Mouse (Mus musculus) kidney, adult 11 months (tissue): ENCODE results near the gene Slc10a4.

Experiments
- DNase-seq: peaks from one replicate; pipeline ENCODE4 v3.0.0; 2022

Gene Slc10a4

GRCm38 (mm10) chr5:73023801-73024200 is 17.1 kb downstream of the Slc10a4 start:
- no peak for DNase-seq

- DNase-seq = no peak
Measured at GRCm38 (mm10) chr5:73028646-73029045, 22.0 kb downstream of the Slc10a4 start.

DNA sequence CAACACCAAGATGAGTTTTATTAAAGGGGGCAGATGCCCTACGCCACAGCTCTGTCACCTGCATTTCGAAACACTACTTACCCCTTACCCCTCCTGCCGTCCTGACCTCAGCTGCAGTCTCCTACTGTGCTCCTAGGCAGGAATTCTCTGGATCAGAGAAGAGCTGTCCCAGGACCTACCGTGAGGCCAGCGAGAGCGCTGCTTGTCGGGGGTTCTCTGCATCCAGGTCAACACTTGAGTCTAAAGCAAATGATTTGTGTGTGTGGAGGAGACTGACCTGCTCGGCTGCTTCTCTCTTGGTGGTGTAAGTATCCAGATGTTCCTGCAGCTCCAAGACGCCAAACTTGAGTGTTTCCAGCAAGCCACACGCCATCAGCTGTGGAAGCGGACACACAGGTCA is 25.8 kb downstream of the Slc10a4 start:
- no peak for DNase-seq

- DNase-seq = no peak
Measured at GRCm38 (mm10) chr5:73044055-73044454, 37.4 kb downstream of the Slc10a4 start.

- DNase-seq = no peak
Measured at GRCm38 (mm10) chr5:73047651-73048245, 41.1 kb downstream of the Slc10a4 start.

- DNase-seq = no peak
Measured at GRCm38 (mm10) chr5:73053933-73054332, 47.2 kb downstream of the Slc10a4 start.

DNA sequence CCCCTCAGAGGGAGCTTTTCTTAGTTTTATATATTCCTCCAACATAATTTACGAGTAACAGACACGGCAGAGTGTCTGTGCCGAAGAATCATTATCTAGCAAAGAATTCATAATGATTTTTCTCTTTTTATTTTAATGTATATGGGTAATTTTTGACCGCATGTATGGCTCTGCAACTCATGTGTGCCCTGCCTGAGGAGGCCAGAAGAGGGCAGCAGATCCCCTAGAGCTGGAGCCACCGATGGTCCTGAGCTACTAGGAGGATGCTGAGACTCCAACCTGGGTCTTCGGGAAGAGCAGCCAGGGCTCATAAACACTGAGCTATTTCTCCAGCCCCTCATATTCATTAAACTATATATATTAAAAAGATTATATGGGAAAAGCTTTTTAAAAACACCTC is 49.8 kb downstream of the Slc10a4 start:
- DNase-seq = no peak

DNA sequence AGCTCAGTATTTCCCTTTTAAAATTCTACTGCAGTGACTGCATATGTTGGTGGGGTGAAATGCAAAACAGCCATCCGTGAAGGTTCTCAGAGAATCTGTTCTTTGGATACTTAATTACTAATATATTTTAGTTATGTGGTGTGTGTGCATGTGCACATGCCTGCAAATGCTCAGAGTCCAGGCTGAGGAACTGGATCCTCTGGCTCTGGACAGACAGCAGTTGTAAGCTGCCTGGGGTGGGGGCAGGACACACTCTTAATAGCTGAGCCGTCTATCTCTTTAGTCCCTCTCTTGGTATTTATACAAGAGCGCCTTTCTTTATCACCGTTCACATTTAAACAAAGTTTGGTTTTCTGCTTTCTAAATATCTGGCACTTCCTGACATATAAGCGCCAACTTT is 50.3 kb downstream of the Slc10a4 start:
- DNase-seq = no peak

DNA sequence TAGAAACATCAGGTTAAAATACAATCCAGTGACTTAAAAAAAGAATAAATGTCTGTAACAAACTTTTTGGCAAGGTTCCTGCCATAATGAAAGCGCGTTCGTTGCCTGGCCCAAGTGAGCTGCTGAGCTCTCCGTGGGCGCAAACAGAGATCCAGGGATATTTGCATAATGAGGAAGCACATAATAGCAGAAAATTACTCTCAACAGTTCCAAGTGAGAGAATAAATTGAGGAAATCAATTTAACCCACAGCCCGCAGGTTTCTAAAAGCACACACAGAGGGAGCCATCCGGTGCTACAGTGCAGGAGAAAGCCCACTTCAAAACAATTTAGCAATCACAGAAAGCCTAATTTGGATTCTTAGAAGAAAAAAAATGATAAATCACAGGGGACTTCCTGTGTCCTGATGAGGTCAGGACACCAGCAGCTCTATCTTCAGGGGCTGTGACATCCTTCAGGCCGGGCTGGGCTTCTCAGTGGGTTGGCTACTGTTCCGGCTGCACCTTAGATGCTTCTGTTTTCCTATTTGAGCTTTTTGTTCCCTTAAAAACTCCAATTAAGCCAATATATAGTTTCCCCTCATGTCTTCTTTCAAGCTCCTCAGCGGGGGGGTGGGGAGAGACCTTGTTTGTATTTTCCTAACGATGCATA is 54.9 kb downstream of the Slc10a4 start:
- no peak for DNase-seq
